Mouse (Mus musculus) testis, adult 2 months (tissue): Measurements from ENCODE around the gene Bckdk.

Experiments used
- CTCF ChIP-seq: fragments of 200-500 bp; IDR thresholded peaks from 2 replicates; pipeline ENCODE4 v1.5.1; 2012; ENCODE audit warnings: low read depth, mild to moderate bottlenecking, inconsistent platforms, low read length, moderate library complexity; ENCODE audit not compliant: control insufficient read depth, insufficient read depth, insufficient replicate concordance
- POLR2A ChIP-seq: fragments of 200-500 bp; IDR thresholded peaks from 2 replicates; pipeline ENCODE4 v1.6.1; 2012; ENCODE audit warnings: low read depth, mild to moderate bottlenecking, inconsistent platforms, low read length, moderate library complexity; ENCODE audit not compliant: control insufficient read depth

GRCm38 (mm10) chr7:127875627-127876001 is 28.3 kb upstream of the Bckdk start:
- no peak for TF ChIP-seq CTCF
- no peak for TF ChIP-seq POLR2A
